Mouse (Mus musculus): Measurements from ENCODE around the gene Ttll11. TPM values are rescaled to one million over a fixed set of nuclear protein-coding genes. Genes with fewer than 3 reads are reported as not detected.

Gene Ttll11
- polyA plus RNA-seq, 2 experiments from 2014 or later, result not detected

DNA sequence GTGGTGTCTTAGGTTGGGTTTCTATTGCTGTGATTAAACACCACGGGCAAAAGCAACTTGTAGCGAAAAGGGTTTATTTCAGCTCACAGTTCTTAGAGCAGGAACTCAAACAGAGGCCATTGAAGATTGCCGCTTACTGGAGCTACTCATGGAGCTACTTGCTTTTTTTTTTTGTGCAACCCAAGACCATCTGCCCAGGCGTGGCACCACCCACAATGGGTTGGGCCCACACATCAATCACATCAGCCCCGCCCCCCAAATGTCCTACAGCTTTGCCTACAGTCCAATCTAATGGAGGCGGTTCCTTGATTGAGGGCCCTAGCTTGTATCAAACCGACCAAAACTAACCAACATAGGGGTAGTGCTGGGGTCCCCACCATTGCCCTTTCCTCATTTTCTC, 215.9 kb downstream of the Ttll11 start:
- ATAC-seq, result no peak

DNA sequence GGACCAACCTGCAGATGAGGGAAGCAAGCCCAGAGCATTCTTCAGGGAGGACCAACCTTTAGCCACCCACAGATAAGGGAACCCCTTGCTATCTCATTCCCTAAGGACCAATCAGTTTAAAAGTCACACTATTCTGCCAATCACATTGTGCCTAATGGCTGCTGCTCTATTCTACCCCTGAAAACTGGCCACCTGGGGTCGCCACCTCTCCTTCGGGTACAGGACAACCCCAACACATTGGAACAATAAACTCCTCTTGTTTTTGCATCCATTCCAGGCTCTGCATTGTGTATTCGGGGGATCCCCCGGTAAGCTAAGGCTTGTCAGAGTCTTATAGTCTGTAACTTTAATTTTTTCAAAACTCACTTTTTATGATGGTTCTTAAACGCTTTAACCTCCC, 218.3 kb downstream of the Ttll11 start:
- ATAC-seq, result no peak

DNA sequence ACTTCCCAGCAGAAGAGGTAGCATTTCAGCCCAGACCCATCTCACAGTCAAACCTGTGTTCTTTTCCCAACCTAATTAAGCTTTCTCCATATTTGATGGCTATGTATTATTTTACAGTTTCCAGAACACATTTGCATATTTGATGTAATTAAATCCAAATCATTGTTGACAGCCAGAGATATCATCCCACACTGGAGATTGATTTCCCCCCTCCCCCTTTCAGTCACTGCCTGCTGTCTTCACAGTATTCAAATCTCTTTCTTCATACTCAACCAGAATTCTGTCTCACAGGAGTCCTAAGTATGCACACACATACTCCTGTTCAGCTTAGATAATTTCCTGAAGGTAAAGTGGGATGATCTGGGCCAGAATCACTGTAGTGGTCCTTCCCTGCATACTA, 218.8 kb downstream of the Ttll11 start:
- no peak for ATAC-seq

DNA sequence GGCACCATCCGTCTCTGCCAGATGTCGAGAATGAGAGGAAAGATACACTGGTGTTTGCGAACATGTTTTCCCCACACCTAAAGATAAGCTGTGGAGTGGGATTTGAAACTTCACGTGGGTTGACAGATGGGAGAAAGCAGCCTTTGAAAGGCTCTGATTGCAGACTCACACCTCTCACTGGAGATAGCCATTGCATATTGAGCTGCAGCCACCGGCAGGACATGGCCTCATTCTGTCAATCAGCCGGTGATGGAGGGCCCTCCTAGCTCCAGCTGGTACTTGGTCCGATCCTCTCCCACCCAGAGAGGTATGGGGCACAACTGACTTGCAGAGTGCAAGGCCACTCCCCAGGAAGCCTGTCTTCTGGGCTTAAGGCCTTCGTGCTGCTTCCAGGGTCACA, 219.4 kb downstream of the Ttll11 start:
- ATAC-seq, result no peak

DNA sequence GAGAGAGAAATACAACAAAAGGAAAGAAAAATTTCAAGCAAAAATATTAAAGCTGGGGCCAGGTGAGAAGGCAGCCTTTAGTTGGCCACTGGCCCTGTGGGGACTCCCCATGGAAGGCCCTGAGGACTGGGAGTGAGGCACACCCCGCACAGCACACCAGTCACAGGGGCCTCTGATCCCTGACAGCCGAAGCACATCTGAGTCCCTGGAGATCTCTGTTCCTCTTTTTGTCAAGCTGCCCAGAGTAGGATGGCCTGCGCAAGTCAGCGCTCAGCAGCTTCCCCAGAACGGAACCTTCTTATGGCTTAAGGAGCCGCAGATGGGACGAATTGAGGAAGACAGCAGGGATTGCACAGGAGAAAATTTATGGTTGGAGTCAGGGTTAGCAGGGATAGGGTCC, 223.2 kb downstream of the Ttll11 start:
- no peak for ATAC-seq

DNA sequence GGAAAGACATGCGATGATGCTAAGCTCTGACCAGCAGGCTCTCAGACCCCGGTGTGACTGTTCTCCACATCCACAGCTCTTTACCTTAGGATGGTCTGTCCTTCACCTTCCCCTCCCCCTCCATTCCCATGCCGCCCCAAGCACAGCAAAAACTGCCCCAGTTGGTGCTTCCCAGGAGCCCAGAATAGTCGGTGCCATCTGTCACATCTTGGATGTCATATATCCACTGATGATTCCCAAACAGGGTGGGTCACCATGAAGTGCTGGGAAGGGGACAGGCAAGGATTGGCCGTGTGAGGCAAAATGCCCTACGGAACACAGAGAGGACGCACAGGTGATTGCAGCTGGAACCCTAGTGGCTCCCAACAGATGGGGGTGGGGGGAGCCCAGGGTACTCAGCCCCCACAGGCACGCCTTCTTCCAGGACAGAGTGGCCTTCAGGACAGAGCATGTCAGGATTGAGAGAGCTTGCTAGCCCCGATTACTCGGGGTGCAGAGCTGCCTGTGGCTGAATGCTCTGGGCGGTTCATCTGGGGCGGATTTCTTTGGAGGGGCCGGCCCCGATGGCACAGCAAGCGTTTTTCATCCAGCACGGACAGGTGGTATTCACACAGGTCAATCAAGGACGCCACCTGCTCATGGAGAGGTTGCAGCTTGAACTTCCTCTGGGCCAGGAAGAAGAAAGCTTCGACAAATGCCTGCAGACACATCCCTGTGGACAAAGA, 227.8 kb downstream of the Ttll11 start:
- ATAC-seq, result no peak

DNA sequence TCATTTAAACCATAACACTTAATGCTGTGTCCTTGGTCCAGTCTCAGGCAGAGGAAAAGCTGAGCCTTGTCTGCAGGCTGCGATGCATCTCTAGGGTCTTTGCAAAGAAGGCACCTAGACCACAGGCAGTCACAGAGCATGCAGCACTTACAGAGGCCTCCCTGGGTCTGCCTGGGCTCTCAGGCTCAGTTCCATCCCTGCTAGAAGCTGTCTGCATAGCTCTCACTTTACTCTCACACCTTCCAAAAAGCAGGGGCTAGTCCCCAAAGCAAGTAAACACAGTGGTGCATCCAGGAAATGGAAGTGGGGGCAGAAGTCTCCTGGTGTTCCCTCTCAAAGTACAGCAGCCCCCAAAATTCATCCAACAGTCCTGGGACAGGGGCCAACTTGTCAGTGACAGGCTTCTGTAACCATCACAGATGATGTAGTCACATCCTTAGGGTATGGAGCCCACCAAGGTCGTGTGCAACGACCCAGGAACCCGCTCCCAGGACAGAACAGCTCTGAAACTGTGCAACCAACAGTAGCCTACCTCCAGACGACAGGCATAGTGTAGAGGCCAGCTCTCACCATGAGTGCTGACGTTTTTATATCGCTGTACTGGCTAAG, 229.1 kb downstream of the Ttll11 start:
- ATAC-seq, result no peak

DNA sequence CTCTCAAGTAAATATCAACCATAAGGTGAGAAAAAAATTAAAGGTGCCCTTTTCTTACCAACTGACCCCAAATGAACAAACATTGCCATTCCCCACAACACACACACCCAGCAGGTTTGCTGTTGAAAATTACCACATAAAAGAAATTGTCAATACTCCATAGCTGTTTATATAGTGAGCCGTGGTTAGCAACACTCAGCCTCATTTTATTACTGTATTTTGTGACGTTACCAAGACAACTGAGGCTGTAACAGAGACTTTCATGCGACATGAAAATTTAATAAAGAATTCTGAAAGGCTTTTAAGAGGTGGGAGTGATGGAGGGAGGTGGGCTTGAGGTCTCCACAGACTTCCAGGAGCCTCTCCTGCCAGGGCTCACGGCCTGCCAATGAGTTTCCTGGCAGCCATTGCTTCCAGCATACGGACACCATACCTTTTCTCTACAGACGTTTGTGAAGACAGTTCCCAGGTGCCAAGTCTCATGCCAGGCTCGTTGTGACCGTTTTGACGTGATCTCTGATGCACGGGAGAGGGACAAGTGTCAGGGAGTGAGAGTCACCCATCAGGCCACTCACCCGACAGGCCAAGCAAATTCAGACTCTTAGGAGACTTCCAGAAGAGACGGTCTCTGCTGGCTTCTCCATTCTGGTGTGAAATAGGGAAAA, 232.2 kb downstream of the Ttll11 start:
- no peak for ATAC-seq

DNA sequence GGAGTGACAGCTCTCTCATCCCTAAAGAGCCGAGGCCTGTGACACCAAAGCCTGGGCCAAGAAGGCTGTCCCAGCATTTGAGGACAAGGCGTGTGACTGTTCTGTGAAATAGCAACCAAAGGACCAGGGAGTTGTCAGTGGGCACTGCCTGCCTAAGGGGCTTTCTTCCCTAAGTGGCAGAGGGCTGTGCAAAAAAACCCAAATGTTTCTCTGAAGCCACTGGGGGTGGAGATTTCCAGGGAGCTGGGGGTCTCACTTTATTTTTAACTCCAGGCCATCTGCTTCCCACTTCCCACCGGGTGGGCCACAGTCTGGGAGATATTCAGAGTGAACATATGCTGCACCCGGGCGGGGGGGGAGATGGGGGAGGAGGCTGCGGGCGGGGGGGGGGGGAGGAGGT, 233.1 kb downstream of the Ttll11 start:
- no peak for ATAC-seq

DNA sequence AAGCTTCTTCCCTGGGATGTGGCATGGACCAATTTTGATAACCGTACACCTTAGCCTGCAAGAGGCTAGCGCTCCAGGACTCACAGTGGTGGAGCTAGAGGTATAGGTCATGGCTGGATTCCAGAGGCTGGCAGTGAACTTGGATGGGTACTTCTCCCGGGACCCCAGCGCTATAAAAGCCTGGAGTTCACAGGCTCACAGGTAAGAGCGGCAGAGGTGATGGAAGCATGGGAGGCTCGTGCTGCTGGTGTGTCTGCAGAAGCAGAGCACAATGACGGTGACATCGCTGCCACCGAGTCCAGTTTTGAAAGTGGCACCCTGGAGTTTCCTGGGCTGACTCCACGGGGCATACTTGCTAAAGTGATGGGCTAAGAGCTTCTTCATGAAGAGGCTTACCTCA, 233.8 kb downstream of the Ttll11 start:
- ATAC-seq, result no peak

DNA sequence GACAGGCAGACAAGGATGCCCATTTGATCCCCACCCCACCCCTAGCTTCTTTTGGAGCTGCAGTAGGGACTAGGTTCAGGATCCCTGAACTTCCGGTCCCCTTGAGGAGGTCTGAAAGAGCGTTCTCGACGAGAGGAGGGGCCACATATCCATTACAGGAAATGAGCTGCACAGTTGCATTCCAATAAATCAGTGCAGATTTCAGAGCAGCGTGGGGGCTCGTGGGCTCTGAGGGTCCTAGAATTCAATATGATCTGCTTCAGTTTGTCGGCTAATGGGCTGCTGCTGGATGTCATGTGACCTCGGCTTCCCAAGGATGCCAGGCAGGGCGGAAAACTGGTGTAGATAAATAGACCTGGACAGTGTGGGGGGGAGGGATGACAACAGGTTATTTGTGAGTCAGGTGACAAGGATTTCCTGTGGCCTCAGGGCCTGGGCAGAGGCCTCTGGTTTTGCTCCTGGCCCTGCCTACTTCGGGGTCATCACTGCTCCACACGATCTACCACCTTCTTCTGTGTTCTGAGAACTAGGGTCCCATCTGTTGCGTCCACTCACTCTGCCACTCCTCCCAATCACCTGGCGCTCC, 240.0 kb downstream of the Ttll11 start:
- no peak for ATAC-seq

DNA sequence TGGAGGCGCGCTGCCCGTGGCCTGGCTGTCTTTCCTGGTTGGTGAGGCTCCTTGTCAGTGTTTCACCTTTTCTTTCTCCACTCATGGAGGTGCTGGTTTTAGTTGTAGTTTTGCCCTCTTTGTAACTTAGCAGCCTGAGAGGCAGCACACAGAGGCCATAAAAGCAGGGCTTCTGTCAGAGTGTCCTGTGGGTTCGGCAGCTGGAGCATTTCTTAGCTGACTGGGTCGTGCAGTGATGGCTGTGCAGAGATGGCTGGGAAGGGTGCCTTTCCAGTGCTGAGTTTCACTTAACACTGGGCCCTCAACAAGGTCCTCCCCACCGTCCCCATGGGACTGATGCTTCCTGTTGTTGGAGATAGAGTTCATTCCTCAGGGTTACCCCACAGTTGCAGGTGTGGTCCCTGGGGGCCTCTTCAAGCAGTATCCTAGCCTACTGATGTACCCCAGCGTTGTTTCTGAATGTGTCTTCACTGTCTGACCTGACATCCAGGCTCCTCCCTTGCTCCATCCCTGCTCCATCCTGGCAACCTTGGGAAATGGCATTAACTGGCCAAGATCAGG, 242.2 kb downstream of the Ttll11 start:
- ATAC-seq, result no peak

DNA sequence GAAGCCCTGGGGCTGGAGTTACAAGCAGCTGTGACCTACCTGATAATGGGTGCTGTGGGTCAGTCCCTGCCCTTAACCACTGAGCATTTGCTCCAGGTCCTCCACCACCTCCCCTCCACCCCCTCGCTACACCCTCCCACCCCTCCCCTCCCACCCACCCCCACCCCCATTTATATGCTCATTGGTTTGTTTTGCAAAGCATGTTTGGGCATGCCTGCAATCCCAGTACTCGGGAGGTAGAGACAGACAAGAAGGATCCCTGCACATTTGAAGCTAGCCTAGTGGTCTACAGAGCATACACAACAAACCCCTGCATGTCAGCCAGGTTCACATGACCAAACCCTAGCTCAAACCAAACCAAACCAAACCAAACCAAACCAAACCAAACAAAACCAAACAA, 243.7 kb downstream of the Ttll11 start:
- ATAC-seq, result no peak

DNA sequence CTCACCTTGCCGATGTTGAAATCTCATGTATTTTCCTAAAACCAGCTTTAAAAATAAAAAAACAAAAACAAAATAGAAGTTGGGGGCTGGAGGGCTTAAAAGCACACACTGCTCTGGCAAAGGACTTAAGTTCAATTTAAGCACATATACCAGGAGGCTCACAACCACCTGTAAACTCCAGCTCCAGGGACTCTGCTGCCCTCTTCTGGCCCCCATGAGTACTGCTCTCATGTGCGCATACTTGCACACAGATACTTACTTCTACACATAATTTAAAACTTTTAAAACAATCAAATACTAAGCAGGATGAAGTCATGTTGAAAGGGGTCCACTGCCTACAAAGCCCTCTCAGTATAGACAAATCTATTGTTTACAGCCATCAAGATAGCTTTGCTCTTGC, 244.7 kb downstream of the Ttll11 start:
- no peak for ATAC-seq

DNA sequence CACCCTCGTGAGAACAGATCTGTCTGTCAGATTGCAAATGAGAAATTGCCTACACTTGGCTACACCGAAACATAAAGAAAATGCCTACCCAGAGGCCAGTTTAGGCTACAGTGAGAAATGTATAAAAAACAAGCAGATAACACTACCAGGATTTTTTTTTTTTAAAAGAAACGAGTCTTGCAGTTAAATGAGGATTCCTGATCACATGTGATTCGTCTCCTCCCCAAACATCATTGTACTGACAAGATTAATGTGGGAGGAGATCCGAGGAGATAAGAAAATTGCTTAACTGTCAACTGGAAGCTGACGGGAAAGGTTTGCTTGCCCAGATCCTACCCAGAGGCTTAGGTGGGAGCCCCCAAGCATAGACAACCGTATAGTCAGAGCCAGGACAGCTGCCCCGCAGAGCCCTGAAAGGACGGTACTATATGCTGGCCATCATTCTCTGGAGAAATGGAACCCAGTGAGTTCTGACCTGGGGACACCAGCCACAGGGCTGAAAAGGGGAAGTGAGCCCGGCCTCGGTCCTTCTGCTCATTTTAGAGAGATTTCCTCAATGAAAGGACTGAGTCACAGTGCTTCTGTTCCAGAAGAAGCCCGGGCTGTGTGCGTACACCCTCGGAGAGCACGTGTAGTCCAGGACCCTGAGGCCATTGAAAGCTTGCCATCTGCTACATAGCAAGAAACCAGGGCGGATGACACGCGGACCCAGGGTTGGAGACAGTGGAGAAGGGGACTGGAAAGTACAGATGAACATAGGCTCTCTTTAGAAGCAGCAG, 247.9 kb downstream of the Ttll11 start:
- no peak for ATAC-seq

DNA sequence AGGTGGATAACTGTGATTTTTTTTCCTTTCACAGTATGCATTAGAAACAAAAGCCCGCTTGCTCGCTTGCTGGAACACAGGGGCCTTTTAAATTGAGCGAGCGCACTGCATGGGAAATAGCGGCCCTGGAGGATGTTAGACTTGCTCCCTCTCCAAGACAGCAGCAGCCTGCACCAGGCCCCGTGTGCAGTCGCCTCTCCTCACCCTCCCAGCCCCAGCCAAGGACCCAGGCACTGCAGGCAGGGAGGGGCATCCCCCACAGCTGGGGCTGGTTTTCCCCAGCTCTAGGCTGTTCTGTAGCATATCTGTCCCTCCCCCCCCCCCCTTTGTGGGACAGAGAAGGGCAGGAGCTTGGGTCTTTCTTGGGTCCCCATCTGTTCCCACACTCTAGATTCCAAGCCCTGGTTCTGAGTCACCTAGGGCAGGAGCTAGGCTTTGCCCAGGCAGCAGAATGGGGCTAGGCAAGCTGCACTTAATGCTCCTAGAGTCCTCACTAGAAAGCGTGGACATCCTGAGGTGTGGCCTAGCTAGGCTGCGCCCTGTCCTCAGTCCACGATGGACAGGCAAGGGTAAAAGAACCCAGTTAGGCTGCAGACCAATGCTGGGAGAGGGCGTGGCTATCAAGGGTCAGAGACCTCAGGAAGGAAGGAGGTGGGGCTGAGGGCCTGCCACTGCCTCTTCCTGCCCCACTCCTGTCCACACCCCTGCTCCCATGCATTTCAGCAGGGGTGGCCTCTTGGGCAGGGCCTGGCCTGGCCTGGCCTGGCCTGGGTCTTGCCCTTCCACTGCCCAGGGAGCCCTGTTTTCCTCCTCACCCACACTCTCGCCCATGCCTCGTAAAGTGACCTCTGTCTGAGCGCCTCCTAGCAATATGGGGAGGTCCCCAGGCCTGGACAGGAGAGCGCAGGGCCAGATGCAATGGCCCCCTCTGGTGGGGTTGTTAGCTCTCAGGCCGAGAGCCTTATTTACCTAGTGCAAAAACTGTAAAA, 250.3 kb downstream of the Ttll11 start:
- ATAC-seq, result no peak

DNA sequence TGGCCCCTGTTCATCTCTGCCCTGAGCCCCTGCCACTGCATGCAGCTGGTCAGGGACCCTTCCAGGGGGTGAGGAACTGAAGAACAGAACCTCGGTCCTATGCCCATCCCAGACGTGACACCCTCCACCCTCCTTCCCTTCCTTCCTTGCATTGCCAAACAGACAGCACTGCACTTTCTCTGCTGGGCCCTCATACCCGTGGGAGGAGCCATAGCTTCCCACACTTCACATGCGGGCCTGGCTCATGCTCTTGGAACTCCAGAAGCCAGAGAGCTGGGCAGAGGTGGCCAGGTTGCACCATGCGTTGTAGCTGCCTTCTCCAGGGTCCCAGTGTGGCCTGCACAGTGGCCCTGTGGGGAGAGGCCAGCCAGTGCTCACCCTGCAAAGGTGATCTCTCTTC, 251.1 kb downstream of the Ttll11 start:
- ATAC-seq, result no peak

DNA sequence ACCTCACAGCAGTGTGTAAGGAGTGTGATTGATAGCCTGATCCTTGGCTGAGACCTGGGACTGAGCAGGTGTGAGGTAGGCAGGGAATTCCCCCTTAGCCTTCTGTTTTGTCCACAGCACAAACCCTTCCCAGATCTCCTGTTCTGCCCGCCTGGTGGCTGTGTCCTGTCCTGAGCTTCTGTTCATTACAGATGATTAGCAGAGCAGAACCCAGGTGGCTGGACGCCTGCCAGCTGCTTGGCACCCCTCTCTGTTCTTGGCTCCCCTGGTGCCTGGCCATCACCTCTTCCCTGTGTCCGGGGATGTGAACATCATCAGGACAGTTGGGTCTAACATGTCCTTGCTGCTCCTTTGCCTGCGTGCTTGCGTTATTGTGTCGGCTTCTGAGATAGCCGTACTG, 256.0 kb downstream of the Ttll11 start:
- no peak for ATAC-seq

DNA sequence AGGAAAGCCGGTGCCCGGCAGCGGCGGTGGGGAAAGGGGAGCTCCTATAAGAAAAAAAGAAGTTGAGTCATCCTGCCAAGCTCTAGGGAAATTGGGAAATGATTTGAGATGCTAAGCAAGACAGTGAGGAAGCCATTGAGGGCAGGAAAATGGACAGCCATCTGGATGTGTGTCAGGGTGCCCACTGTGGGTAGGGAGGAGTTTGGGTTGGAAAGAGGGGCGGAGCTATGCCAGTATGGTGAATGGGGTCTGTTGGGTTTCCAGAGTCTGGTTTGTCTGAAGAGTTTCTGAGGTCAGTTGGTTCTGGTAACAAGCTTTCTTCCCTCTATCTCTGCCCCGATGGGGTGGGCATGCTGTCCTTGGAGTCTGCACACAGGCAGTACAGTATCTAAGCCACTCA, 256.4 kb downstream of the Ttll11 start:
- ATAC-seq, result no peak

DNA sequence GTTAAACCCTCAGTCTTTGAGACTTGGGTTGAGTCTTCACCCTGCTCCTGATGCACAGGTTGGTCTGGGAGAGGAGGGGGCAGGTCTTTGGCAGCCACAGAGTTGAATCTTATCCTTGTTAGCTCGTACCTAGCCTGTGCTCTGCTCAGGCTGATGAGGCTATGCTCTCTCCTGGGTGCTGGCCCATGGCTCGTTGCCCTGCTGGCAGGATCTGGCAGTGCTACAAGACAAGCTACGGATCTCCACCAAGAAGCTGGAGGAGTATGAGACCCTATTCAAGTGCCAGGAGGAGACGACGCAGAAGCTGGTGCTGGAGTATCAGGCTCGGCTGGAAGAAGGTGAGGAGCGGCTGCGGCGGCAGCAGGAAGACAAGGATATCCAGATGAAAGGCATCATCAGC, 256.9 kb downstream of the Ttll11 start:
- ATAC-seq, result no peak

DNA sequence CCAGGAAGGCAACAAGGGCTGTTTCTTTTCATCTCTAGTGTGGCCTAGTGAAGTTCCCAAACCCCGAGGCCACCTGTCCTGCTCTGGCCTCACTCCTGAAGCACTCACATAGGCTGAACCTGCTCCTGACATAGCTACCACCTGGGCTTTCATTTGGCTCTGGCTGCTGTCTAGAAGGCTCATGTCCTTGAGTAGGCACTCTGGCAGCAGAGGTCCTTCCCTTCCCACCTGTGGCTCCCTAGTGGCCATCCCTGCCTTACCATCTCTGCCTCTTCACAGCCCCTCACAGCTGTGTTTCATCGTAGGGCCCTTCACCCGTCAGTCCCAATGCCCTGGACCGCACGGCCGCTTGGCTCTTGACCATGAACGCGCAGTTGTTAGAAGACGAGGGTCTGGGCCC, 258.8 kb downstream of the Ttll11 start:
- no peak for ATAC-seq

Data from activated CD4-positive, CD25-positive, alpha-beta regulatory T cell, adult 4 months (primary cell).